Mouse (Mus musculus) hindbrain, embryonic 15.5 days (tissue): ENCODE measurements around the gene St6galnac3. TPM values are rescaled to one million over a fixed set of nuclear protein-coding genes. Genes with fewer than 3 reads are reported as not detected.

Source experiments
- ATAC-seq: fragments of 200-750 bp; cut with Nextera tagmentation; 2 replicates; pipeline ENCODE4 v1.8.0; 2017; ENCODE audit warnings: low read depth, moderate number of reproducible peaks, moderate TSS enrichment; ENCODE audit not compliant: low FRiP score
- H3K27ac ChIP-seq: fragments of 300-500 bp; sonication (generic); replicated peaks from 2 replicates; pipeline ENCODE4 v1.5.1; 2015; ENCODE audit warnings: mild to moderate bottlenecking, inconsistent platforms
- H3K27me3 ChIP-seq: fragments of 300-500 bp; sonication (generic); 2 replicates; pipeline ENCODE4 v1.6.1; 2015; ENCODE audit warnings: control low read depth, inconsistent platforms
- H3K36me3 ChIP-seq: fragments of 300-500 bp; sonication (generic); 2 replicates; pipeline ENCODE4 v1.6.1; 2015; ENCODE audit warnings: control low read depth, inconsistent platforms
- H3K4me1 ChIP-seq: fragments of 300-500 bp; sonication (generic); replicated peaks from 2 replicates; pipeline ENCODE4 v1.6.1; 2015; ENCODE audit warnings: control low read depth, inconsistent platforms
- H3K4me2 ChIP-seq: fragments of 300-500 bp; sonication (generic); 2 replicates; pipeline ENCODE4 v1.6.1; 2015; ENCODE audit warnings: moderate library complexity, mild to moderate bottlenecking, inconsistent platforms
- H3K4me3 ChIP-seq: fragments of 300-500 bp; sonication (generic); 2 replicates; pipeline ENCODE4 v1.5.1; 2015; ENCODE audit warnings: mild to moderate bottlenecking, inconsistent platforms
- H3K9ac ChIP-seq: fragments of 300-500 bp; sonication (generic); 2 replicates; pipeline ENCODE4 v1.6.1; 2015; ENCODE audit warnings: inconsistent platforms
- H3K9me3 ChIP-seq: fragments of 300-500 bp; sonication (generic); 2 replicates; pipeline ENCODE4 v1.6.1; 2016; ENCODE audit warnings: control low read depth, inconsistent platforms
- WGBS: fragments of 180-500 bp; shearing (Covaris S2); methylation state at CpG from one replicate; pipeline ENCODE4 v1.1.7; 2015; 5-methylcytosine and 5-hydroxymethylcytosine counted together
- polyA plus RNA-seq: library from polyadenylated mRNA; unstranded; fragments of >200 nt; fragmentation: Nextera tagmentation; extraction: Ambion mirVana; gene quantifications from 2 replicates; pipeline ENCODE4 v1.2.1, GENCODE M21; 2015

Gene St6galnac3
- polyA plus RNA-seq, 1 experiment from 2014 or later: 23.1 TPM

- no peaks in the 10 kb centered on the region for H3K9me3 ChIP-seq
- H3K9ac ChIP-seq: no peak overlapping the region
- no peaks in the 10 kb centered on the region for H3K36me3 ChIP-seq
- no peak overlapping the region for H3K4me3 ChIP-seq
- no peak overlapping the region for H3K27ac ChIP-seq
- H3K4me1 ChIP-seq: no peaks in the 10 kb centered on the region
- no peaks in the 10 kb centered on the region for H3K27me3 ChIP-seq
- WGBS: 73% methylated on average over 6 of the region's 6 CpGs
- no peak overlapping the region for H3K4me2 ChIP-seq
- no peak for ATAC-seq
Measured at GRCm38 (mm10) chr3:153463849-153464248, 261.1 kb downstream of the St6galnac3 start.

- no peaks in the 10 kb centered on the region for H3K9me3 ChIP-seq
- H3K4me1 ChIP-seq: peaks cover 6% of the 10 kb centered on the region
- H3K9ac ChIP-seq: no peak overlapping the region
- H3K4me3 ChIP-seq: no peak overlapping the region
- no peak for ATAC-seq
- H3K36me3 ChIP-seq: no peaks in the 10 kb centered on the region
- 97% methylated on average over 4 of the region's 4 CpGs for WGBS
- no peak overlapping the region for H3K27ac ChIP-seq
- H3K4me2 ChIP-seq: no peak overlapping the region
- no peaks in the 10 kb centered on the region for H3K27me3 ChIP-seq
Measured at GRCm38 (mm10) chr3:153460173-153460572, 264.8 kb downstream of the St6galnac3 start.

GRCm38 (mm10) chr3:153458593-153458992, 266.4 kb downstream of the St6galnac3 start:
- Histone ChIP-seq H3K4me3 (no peak overlapping the region), H3K36me3 (no peaks in the 10 kb centered on the region), H3K4me1 (peaks cover 6% of the 10 kb centered on the region), H3K9ac (no peak overlapping the region), H3K27me3 (no peaks in the 10 kb centered on the region), H3K9me3 (no peaks in the 10 kb centered on the region), H3K27ac (0 out of 2 replicates have a peak overlapping the region, but pooled peaks have one; percentile 31), H3K4me2 (no peak overlapping the region)
- WGBS: 80% methylated on average over 3 of the region's 3 CpGs
- ATAC-seq: no peak

- WGBS: 90% methylated on average over 4 of the region's 4 CpGs
- Histone ChIP-seq H3K4me3 (no peak overlapping the region), H3K27me3 (no peaks in the 10 kb centered on the region), H3K4me2 (no peak overlapping the region), H3K9me3 (no peaks in the 10 kb centered on the region), H3K9ac (no peak overlapping the region), H3K4me1 (peaks cover 6% of the 10 kb centered on the region), H3K36me3 (no peaks in the 10 kb centered on the region), H3K27ac (no peak overlapping the region)
- ATAC-seq: peak; percentile 17; the same call in 1 of the 2 replicates
Measured at GRCm38 (mm10) chr3:153457701-153458100, 267.3 kb downstream of the St6galnac3 start.

GRCm38 (mm10) chr3:153457203-153457602, 267.8 kb downstream of the St6galnac3 start:
- H3K27ac ChIP-seq: peak overlapping the region; percentile 75
- H3K9me3 ChIP-seq: no peaks in the 10 kb centered on the region
- peaks cover 6% of the 10 kb centered on the region for H3K4me1 ChIP-seq
- H3K9ac ChIP-seq: no peak overlapping the region
- ATAC-seq: no peak
- no peaks in the 10 kb centered on the region for H3K27me3 ChIP-seq
- H3K4me3 ChIP-seq: no peak overlapping the region
- WGBS: 74% methylated on average over 2 of the region's 2 CpGs
- H3K4me2 ChIP-seq: no peak overlapping the region
- no peaks in the 10 kb centered on the region for H3K36me3 ChIP-seq

- H3K4me2 ChIP-seq: no peak overlapping the region
- H3K36me3 ChIP-seq: no peaks in the 10 kb centered on the region
- H3K27me3 ChIP-seq: no peaks in the 10 kb centered on the region
- peak overlapping the region; percentile 64 for H3K27ac ChIP-seq
- ATAC-seq: peak; percentile 55; the same call in 1 of the 2 replicates
- H3K4me3 ChIP-seq: no peak overlapping the region
- H3K4me1 ChIP-seq: peaks cover 6% of the 10 kb centered on the region
- no peaks in the 10 kb centered on the region for H3K9me3 ChIP-seq
- 47% methylated on average over 5 of the region's 5 CpGs for WGBS
- H3K9ac ChIP-seq: no peak overlapping the region
Measured at GRCm38 (mm10) chr3:153456227-153456626, 268.7 kb downstream of the St6galnac3 start.

- 93% methylated on average over 7 of the region's 7 CpGs for WGBS
- Histone ChIP-seq H3K4me3 (no peak overlapping the region), H3K36me3 (no peaks in the 10 kb centered on the region), H3K4me1 (peaks cover 6% of the 10 kb centered on the region), H3K4me2 (no peak overlapping the region), H3K27me3 (no peaks in the 10 kb centered on the region), H3K9me3 (no peaks in the 10 kb centered on the region), H3K27ac (no peak overlapping the region), H3K9ac (no peak overlapping the region)
- no peak for ATAC-seq
Measured at GRCm38 (mm10) chr3:153453127-153454049, 271.6 kb downstream of the St6galnac3 start.

- Histone ChIP-seq H3K4me2 (no peak overlapping the region), H3K4me1 (peaks cover 6% of the 10 kb centered on the region), H3K27ac (no peak overlapping the region), H3K27me3 (no peaks in the 10 kb centered on the region), H3K9me3 (no peaks in the 10 kb centered on the region), H3K9ac (no peak overlapping the region), H3K4me3 (no peak overlapping the region), H3K36me3 (no peaks in the 10 kb centered on the region)
- WGBS: 90% methylated on average over 3 of the region's 3 CpGs
- no peak for ATAC-seq
Measured at GRCm38 (mm10) chr3:153452299-153452996, 272.5 kb downstream of the St6galnac3 start.

- Histone ChIP-seq H3K9ac (no peak overlapping the region), H3K4me2 (no peak overlapping the region), H3K9me3 (no peaks in the 10 kb centered on the region), H3K27ac (no peak overlapping the region), H3K27me3 (no peaks in the 10 kb centered on the region), H3K4me1 (peaks cover 7% of the 10 kb centered on the region), H3K4me3 (no peak overlapping the region), H3K36me3 (no peaks in the 10 kb centered on the region)
- WGBS: 84% methylated on average over 9 of the region's 9 CpGs
- ATAC-seq: no peak
Measured at GRCm38 (mm10) chr3:153441329-153441728, 283.6 kb downstream of the St6galnac3 start.

GRCm38 (mm10) chr3:153436076-153437021, 288.6 kb downstream of the St6galnac3 start:
- Histone ChIP-seq H3K27ac (peak overlapping the region; percentile 55; the same call in 1 of the 2 replicates), H3K4me1 (peaks cover 13% of the 10 kb centered on the region), H3K4me2 (peak overlapping the region; percentile 25), H3K9me3 (no peaks in the 10 kb centered on the region), H3K9ac (no peak overlapping the region), H3K4me3 (no peak overlapping the region), H3K36me3 (no peaks in the 10 kb centered on the region), H3K27me3 (no peaks in the 10 kb centered on the region)
- peak; percentile 44; the same call in 1 of the 2 replicates for ATAC-seq
- WGBS: 53% methylated on average over 17 of the region's 17 CpGs

- Histone ChIP-seq H3K36me3 (no peaks in the 10 kb centered on the region), H3K27me3 (no peaks in the 10 kb centered on the region), H3K9ac (no peak overlapping the region), H3K4me3 (no peak overlapping the region), H3K4me2 (no peak overlapping the region), H3K27ac (no peak overlapping the region), H3K4me1 (peaks cover 25% of the 10 kb centered on the region), H3K9me3 (no peaks in the 10 kb centered on the region)
- no peak for ATAC-seq
- 47% methylated on average over 8 of the region's 8 CpGs for WGBS
Measured at GRCm38 (mm10) chr3:153433010-153433409, 292.0 kb downstream of the St6galnac3 start.
